Mouse (Mus musculus) hindbrain, embryonic 16.5 days (tissue): Measurements from ENCODE around the gene Tasp1. TPM values are rescaled to one million over a fixed set of nuclear protein-coding genes. Genes with fewer than 3 reads are reported as not detected.

Experiments used
- ATAC-seq: fragments of 200-750 bp; cut with Nextera tagmentation; 2 replicates; pipeline ENCODE4 v1.8.0; 2017; ENCODE audit warnings: moderate TSS enrichment, moderate library complexity
- H3K27ac ChIP-seq: fragments of 300-500 bp; sonication (generic); 2 replicates; pipeline ENCODE4 v1.5.1; 2014; ENCODE audit warnings: low read depth, mild to moderate bottlenecking, control low read depth, low read length, moderate library complexity
- H3K27me3 ChIP-seq: fragments of 300-500 bp; sonication (generic); replicated peaks from 2 replicates; pipeline ENCODE4 v1.6.1; 2014; ENCODE audit warnings: low read length; ENCODE audit not compliant: control insufficient read depth, insufficient read depth
- H3K36me3 ChIP-seq: fragments of 300-500 bp; sonication (generic); 2 replicates; pipeline ENCODE4 v1.6.1; 2014; ENCODE audit warnings: mild to moderate bottlenecking, low read length, moderate library complexity, mixed read lengths; ENCODE audit not compliant: control insufficient read depth, insufficient read depth
- H3K4me1 ChIP-seq: fragments of 300-500 bp; sonication (generic); 2 replicates; pipeline ENCODE4 v1.6.1; 2014; ENCODE audit warnings: low read depth, low read length; ENCODE audit not compliant: control insufficient read depth, insufficient read depth
- H3K4me2 ChIP-seq: fragments of 300-500 bp; sonication (generic); 2 replicates; pipeline ENCODE4 v1.6.1; 2014; ENCODE audit warnings: mild to moderate bottlenecking, low read length, control low read depth, moderate library complexity
- H3K4me3 ChIP-seq: fragments of 300-500 bp; sonication (generic); 2 replicates; pipeline ENCODE4 v1.5.1; 2014; ENCODE audit warnings: mild to moderate bottlenecking, low read length, control low read depth, moderate library complexity
- H3K9ac ChIP-seq: fragments of 300-500 bp; sonication (generic); 2 replicates; pipeline ENCODE4 v1.6.1; 2014; ENCODE audit warnings: low read depth, mild to moderate bottlenecking, control low read depth, low read length, moderate library complexity
- H3K9me3 ChIP-seq: fragments of 300-500 bp; sonication (generic); 2 replicates; pipeline ENCODE4 v1.6.1; 2014; ENCODE audit warnings: mild to moderate bottlenecking, low read length, moderate library complexity; ENCODE audit not compliant: control insufficient read depth
- WGBS: fragments of 180-500 bp; shearing (Covaris S2); extraction: QIAGEN DNeasy Blood & Tissue Kit; methylation state at CpG from one replicate; pipeline ENCODE4 v1.1.7; 2014; 5-methylcytosine and 5-hydroxymethylcytosine counted together
- polyA plus RNA-seq: library from polyadenylated mRNA; unstranded; fragments of >200 nt; fragmentation: Nextera tagmentation; extraction: Ambion mirVana; gene quantifications from 2 replicates; pipeline ENCODE4 v1.2.1, GENCODE M21; 2015

Tasp1 gene
- polyA plus RNA-seq, 1 experiment from 2014 or later, result 24.6 TPM

DNA sequence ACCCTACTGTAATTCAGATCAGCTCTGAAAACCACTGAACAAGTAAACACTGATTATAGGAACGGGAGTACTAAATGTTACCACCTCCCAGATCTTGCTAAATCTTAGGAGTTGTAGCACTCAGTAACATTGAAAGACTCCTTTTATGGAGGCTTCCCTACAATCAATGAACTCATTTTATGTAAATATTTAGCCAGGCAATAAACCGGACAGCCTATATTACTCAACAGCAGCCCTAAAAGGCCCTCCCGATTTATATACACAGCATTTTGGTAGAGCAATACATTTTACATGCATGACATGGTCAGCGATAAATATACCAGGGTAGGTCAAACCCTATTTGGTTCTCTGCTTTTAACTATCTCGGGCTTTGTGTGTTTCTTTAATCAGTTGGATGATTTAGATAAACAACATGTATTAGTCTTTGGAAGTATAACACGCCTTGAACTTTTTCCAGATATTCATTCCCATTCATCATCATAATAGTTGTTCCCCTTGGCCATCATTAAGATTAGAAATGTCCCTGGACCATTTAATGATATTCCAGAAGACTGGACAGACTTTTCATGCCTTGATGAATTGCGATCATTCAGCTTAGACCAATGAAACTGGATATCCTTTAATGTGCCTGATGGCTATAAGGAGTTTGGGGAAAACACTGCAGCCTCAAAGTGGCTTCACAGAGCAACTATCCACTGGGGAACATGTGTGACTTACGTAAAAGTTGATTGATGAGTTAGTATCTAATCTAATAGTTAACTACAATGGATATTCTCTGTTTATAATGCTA lies 244.8 kb downstream of the Tasp1 start:
- no peak overlapping the region for H3K4me3 ChIP-seq
- no peaks in the 10 kb centered on the region for H3K9me3 ChIP-seq
- 87% methylated on average over 8 of the region's 8 CpGs for WGBS
- H3K27ac ChIP-seq, result no peak overlapping the region
- no peak overlapping the region for H3K4me2 ChIP-seq
- H3K9ac ChIP-seq, result no peak overlapping the region
- no peaks in the 10 kb centered on the region for H3K27me3 ChIP-seq
- no peaks in the 10 kb centered on the region for H3K4me1 ChIP-seq
- no peaks in the 10 kb centered on the region for H3K36me3 ChIP-seq
- ATAC-seq, result no peak

DNA sequence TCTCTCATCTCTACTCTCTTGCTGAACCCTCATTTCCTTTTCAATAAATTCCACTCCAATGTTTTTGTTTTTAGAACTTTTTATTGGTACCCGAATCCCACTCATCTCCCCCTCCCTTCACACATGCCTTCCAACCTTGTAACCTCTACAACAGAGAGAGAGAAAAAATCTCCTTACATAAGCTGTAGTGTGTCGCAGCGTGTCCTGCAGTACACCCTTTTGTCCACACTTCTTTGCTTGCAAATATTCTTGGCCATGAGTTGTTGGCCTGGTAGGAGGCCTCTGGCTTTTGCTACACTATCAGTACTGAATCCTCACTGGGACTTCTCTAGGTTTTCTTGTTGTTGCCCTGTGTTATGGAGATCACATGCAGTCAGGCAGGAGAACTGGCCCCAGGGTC lies 249.3 kb downstream of the Tasp1 start:
- Histone ChIP-seq H3K27me3 (no peaks in the 10 kb centered on the region), H3K27ac (no peak overlapping the region), H3K9ac (no peak overlapping the region), H3K9me3 (no peaks in the 10 kb centered on the region), H3K4me3 (no peak overlapping the region), H3K4me1 (no peaks in the 10 kb centered on the region), H3K36me3 (no peaks in the 10 kb centered on the region), H3K4me2 (no peak overlapping the region)
- 92% methylated on average over 3 of the region's 3 CpGs for WGBS
- no peak for ATAC-seq

DNA sequence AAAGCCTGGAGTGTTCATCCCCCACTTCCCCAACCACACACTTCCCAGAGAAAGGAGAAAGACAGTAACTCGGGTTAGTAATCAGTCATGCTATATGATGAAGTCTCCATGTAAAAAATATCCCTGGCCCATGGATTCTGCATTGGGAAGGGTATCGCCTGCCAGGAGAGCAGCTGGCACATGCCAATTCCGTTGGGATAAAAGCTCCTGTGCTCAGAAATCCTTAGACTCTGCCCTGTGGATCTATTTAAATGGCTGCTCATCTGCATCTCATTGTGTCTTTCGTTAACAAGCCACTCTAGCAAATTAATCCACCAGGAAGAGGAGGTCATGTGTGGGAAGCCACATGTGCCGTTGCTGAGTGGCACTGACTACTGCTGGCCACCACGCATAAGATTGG lies 258.7 kb downstream of the Tasp1 start:
- WGBS, result 73% methylated on average over 6 of the region's 6 CpGs
- Histone ChIP-seq H3K4me1 (no peaks in the 10 kb centered on the region), H3K27ac (no peak overlapping the region), H3K4me3 (no peak overlapping the region), H3K9ac (no peak overlapping the region), H3K27me3 (no peaks in the 10 kb centered on the region), H3K4me2 (no peak overlapping the region), H3K36me3 (no peaks in the 10 kb centered on the region), H3K9me3 (no peaks in the 10 kb centered on the region)
- ATAC-seq, result no peak

DNA sequence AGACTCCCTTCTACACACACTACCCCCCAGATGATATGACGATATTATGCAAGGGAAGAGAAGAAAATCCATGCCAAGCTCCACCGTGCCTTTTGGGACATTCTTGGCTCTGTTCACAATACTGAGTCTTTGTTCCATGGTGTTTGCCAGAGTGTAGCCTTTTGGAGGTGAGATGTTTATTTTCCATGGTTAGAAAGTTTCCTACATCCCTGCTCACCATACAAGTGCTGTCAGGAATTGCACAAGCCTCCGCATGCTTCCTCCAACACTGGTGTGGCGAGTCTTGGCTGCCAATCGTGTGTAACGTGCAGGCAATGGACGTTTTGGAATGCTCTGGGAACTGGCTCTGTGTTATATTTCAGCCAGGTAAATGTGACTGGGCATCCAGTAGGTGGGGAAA lies 262.6 kb downstream of the Tasp1 start:
- WGBS, result 80% methylated on average over 7 of the region's 7 CpGs
- H3K9me3 ChIP-seq, result no peaks in the 10 kb centered on the region
- H3K27ac ChIP-seq, result no peak overlapping the region
- no peaks in the 10 kb centered on the region for H3K36me3 ChIP-seq
- H3K4me1 ChIP-seq, result no peaks in the 10 kb centered on the region
- H3K4me3 ChIP-seq, result no peak overlapping the region
- H3K9ac ChIP-seq, result no peak overlapping the region
- H3K27me3 ChIP-seq, result no peaks in the 10 kb centered on the region
- ATAC-seq, result no peak
- H3K4me2 ChIP-seq, result no peak overlapping the region

DNA sequence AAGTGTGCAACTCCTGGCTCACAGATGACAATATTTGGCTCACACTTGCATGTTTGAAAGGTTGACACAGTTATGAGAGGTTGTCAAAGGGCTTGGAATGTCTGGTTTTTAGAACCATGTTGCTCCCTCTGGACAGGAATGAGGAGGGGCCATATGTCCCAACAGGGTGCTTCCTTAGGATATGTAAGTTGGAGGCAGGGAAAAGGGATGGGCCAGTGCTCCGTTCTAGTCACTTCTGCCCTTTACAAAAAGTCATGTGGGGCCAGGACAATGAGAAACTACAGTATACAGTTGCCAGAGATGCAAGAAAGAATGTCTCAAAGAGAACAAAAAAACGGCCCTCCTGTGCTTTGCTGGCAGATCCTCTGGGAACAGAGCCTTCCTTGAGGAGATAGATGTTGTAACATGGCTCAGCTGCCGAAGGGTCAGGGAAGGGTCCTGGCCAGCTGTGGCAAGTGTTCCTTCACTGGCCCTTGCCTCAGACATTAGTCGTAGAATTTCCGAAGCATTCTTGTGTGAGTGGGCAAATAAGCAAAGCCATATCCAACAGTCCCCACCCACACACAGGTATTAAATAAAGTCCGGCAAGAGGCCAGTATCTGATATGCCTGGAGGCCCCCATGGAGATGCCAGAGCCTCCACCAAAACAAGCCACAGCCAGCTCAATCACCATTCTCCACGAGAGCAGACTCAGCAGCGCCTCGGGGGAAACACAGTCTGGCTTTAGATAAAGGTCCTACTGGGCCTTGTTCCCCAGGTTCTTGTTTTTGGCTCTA lies 274.1 kb downstream of the Tasp1 start:
- Histone ChIP-seq H3K4me1 (no peaks in the 10 kb centered on the region), H3K9ac (no peak overlapping the region), H3K27me3 (no peaks in the 10 kb centered on the region), H3K27ac (no peak overlapping the region), H3K36me3 (no peaks in the 10 kb centered on the region), H3K4me3 (no peak overlapping the region), H3K4me2 (no peak overlapping the region), H3K9me3 (no peaks in the 10 kb centered on the region)
- 75% methylated on average over 9 of the region's 9 CpGs for WGBS
- ATAC-seq, result no peak

DNA sequence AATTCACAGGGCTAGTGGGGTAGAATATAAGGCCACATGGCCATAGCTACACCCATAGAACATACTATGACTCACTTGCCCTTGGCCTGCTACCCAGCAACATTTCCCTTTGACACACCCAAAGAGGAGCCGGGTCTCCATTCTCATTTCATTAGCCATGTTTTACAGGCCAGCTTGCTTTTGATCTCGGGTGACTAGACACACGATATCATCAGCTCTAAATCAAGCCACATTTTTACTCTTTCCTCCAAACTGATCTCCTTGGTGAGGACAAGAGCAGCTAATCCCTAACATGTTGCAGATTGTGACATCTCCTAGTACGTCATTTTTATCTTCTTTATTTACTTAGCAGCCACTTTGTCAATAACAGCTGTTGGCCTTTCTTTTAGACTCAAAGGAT lies 277.9 kb downstream of the Tasp1 start:
- Histone ChIP-seq H3K4me3 (no peak overlapping the region), H3K9me3 (no peaks in the 10 kb centered on the region), H3K4me2 (no peak overlapping the region), H3K27me3 (no peaks in the 10 kb centered on the region), H3K4me1 (no peaks in the 10 kb centered on the region), H3K27ac (no peak overlapping the region), H3K9ac (no peak overlapping the region), H3K36me3 (no peaks in the 10 kb centered on the region)
- WGBS, result 82% methylated on average over 4 of the region's 4 CpGs
- no peak for ATAC-seq

DNA sequence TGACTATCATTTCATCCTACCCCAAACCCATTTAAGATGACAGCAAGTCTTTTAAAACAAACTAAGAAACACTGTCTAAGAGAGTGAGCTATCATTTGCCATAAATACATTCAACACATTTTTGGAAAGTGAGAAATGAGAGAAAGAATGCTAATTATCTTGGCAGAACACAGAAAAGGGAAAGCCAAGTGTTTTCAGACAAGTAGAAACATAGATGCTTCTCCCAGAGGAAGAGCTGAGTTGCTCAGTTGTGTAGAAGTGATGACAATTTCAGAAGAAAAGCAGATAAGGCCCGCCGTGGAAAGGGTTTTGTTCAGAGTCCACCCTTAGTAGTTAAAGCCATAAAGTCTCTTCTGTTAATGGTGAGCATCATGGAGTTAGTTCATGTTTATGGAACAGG lies 281.7 kb downstream of the Tasp1 start:
- no peaks in the 10 kb centered on the region for H3K9me3 ChIP-seq
- no peaks in the 10 kb centered on the region for H3K27me3 ChIP-seq
- 83% methylated on average over 2 of the region's 2 CpGs for WGBS
- H3K4me1 ChIP-seq, result no peaks in the 10 kb centered on the region
- no peak for ATAC-seq
- no peaks in the 10 kb centered on the region for H3K36me3 ChIP-seq
- H3K27ac ChIP-seq, result no peak overlapping the region
- H3K9ac ChIP-seq, result no peak overlapping the region
- no peak overlapping the region for H3K4me2 ChIP-seq
- H3K4me3 ChIP-seq, result no peak overlapping the region

DNA sequence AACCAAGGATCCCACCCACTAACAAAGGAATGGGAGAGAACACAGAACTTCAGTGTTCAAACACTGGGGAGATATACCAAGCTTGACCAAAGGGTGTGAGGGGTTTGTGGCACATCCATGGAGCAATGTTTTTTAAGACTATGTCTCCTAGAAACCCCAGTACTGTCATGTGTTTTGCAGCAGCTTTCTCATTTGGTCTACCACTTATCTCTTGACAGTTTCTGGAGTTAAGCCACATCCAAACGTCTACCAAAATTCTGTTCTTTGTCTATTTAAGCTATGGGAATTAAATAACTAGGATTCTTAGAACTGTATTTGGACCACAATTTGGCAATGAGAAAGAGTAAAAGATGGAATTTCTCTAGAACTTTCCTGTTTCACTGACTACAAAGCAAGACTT lies 282.1 kb downstream of the Tasp1 start:
- no peak overlapping the region for H3K4me3 ChIP-seq
- no peaks in the 10 kb centered on the region for H3K36me3 ChIP-seq
- 70% methylated on average over 1 of the region's 1 CpGs for WGBS
- no peak for ATAC-seq
- H3K9ac ChIP-seq, result no peak overlapping the region
- H3K9me3 ChIP-seq, result no peaks in the 10 kb centered on the region
- no peak overlapping the region for H3K27ac ChIP-seq
- no peaks in the 10 kb centered on the region for H3K4me1 ChIP-seq
- no peaks in the 10 kb centered on the region for H3K27me3 ChIP-seq
- H3K4me2 ChIP-seq, result no peak overlapping the region
